Mouse (Mus musculus) heart, adult 2 months (tissue): Measurements from ENCODE around the gene Aqp9. TPM values are rescaled to one million over a fixed set of nuclear protein-coding genes. Genes with fewer than 3 reads are reported as not detected.
A peak's percentile ranks its signal among the peaks of the same experiment; 100 is the strongest.

Source experiments
- DNase-seq, 2 experiments: peaks; one replicate each; pipeline ENCODE4 v3.0.0; 2021
- H3K27ac ChIP-seq: fragments of 200-600 bp; 2 replicates; pipeline ENCODE4 v1.8.1; 2022
- H3K27me3 ChIP-seq: fragments of 200-500 bp; 2 replicates; pipeline ENCODE4 v1.6.1; 2012; ENCODE audit warnings: mild to moderate bottlenecking, low read length, inconsistent platforms, mixed read lengths; ENCODE audit not compliant: control insufficient read depth, insufficient read depth
- H3K36me3 ChIP-seq: fragments of 200-500 bp; 2 replicates; pipeline ENCODE4 v1.6.1; 2012; ENCODE audit warnings: low read length, inconsistent platforms; ENCODE audit not compliant: control insufficient read depth, insufficient read depth
- H3K4me1 ChIP-seq: fragments of 200-500 bp; 2 replicates; pipeline ENCODE4 v1.6.1; 2011; ENCODE audit warnings: low read length; ENCODE audit not compliant: control insufficient read depth, insufficient read depth
- H3K4me3 ChIP-seq: fragments of 200-600 bp; 2 replicates; pipeline ENCODE4 v1.8.1; 2022
- H3K79me2 ChIP-seq: fragments of 200-500 bp; replicated peaks from 2 replicates; pipeline ENCODE4 v1.6.1; 2012; ENCODE audit warnings: mild to moderate bottlenecking, inconsistent platforms, low read length, moderate library complexity, mixed read lengths; ENCODE audit not compliant: control insufficient read depth, insufficient read depth
- H3K9ac ChIP-seq: fragments of 200-500 bp; 2 replicates; pipeline ENCODE4 v1.6.1; 2012; ENCODE audit warnings: low read depth, mild to moderate bottlenecking, control low read depth, inconsistent platforms, low read length, mixed read lengths
- CTCF ChIP-seq: fragments of 200-600 bp; IDR thresholded peaks from 2 replicates; pipeline ENCODE4 v1.8.1; 2022; ENCODE audit warnings: antibody characterized with exemption, mild to moderate bottlenecking, moderate library complexity
- EP300 ChIP-seq: fragments of 200-500 bp; IDR thresholded peaks from 2 replicates; pipeline ENCODE4 v1.6.1; 2011; ENCODE audit warnings: low read depth, low read length, control low read depth; ENCODE audit not compliant: insufficient read depth
- POLR2A ChIP-seq: fragments of 200-500 bp; IDR thresholded peaks from 2 replicates; pipeline ENCODE4 v1.6.1; 2011; ENCODE audit warnings: mild to moderate bottlenecking, low read depth, low read length, control low read depth; ENCODE audit not compliant: insufficient read depth
- WGBS: fragments of 180-500 bp; shearing (Covaris S2); methylation state at CpG from one replicate; pipeline ENCODE4 v1.1.7; 2018; 5-methylcytosine and 5-hydroxymethylcytosine counted together
- intact Hi-C: fragments of 180-260 bp; cut with DNase I; formaldehyde crosslinking; loops from one replicate; pipeline ENCODE4 v1.15.1; 2025
- polyA plus RNA-seq: library from polyadenylated mRNA; depleted of rRNA; stranded (reverse); fragments of >200 nt; gene quantifications from 2 replicates; pipeline ENCODE4 v1.2.3, GENCODE M21; 2012
- total RNA-seq, 2 experiments: library from RNA; stranded (reverse); gene quantifications; 2 replicates each; pipeline ENCODE4 v1.2.3; 2021

Gene Aqp9
- total and polyA plus RNA-seq, 3 experiments = 0.45 to 0.66 (median 0.57) TPM

- Histone ChIP-seq H3K27ac (no peak overlapping the region), H3K4me3 (no peak overlapping the region), H3K79me2 (no peaks in the 10 kb centered on the region), H3K4me1 (no peaks in the 10 kb centered on the region), H3K36me3 (no peaks in the 10 kb centered on the region), H3K27me3 (no peaks in the 10 kb centered on the region), H3K9ac (no peak overlapping the region)
- WGBS = 76% methylated on average over 5 of the region's 5 CpGs
- TF ChIP-seq EP300 (no peak), POLR2A (no peak), CTCF (no peak)
- intact Hi-C loops = no loop called here
- no peak for DNase-seq
These were observed 6.0 kb upstream of the Aqp9 start for GRCm38 (mm10) chr9:71174316-71174975.

GRCm38 (mm10) chr9:71173533-71173932, 5.1 kb upstream of the Aqp9 start:
- DNase-seq = no peak
- H3K4me1 ChIP-seq = no peaks in the 10 kb centered on the region
- H3K27ac ChIP-seq = no peak overlapping the region
- no peaks in the 10 kb centered on the region for H3K27me3 ChIP-seq
- 70% methylated on average over 9 of the region's 9 CpGs for WGBS
- no peaks in the 10 kb centered on the region for H3K36me3 ChIP-seq
- TF ChIP-seq EP300 (no peak), CTCF (no peak), POLR2A (no peak)
- no peak overlapping the region for H3K4me3 ChIP-seq
- H3K79me2 ChIP-seq = no peaks in the 10 kb centered on the region
- no peak overlapping the region for H3K9ac ChIP-seq
- intact Hi-C loops = no loop called here

GRCm38 (mm10) chr9:71167473-71168215, 838 bp downstream of the Aqp9 start:
- no peak for TF ChIP-seq EP300
- TF ChIP-seq CTCF = no peak
- TF ChIP-seq POLR2A = no peak
- WGBS = 47% methylated on average over 2 of the region's 2 CpGs
- no peak overlapping the region for H3K9ac ChIP-seq
- peaks cover 1% of the 10 kb centered on the region for H3K4me1 ChIP-seq
- H3K27ac ChIP-seq = no peak overlapping the region
- no peaks in the 10 kb centered on the region for H3K27me3 ChIP-seq
- intact Hi-C loops = no loop called here
- no peak for DNase-seq
- no peaks in the 10 kb centered on the region for H3K79me2 ChIP-seq
- no peaks in the 10 kb centered on the region for H3K36me3 ChIP-seq
- H3K4me3 ChIP-seq = no peak overlapping the region

- peak in 1 of 2 experiments; percentile 49 for DNase-seq
These were observed 1.5 kb downstream of the Aqp9 start for GRCm38 (mm10) chr9:71166871-71167465.

GRCm38 (mm10) chr9:71166019-71166705, 2.3 kb downstream of the Aqp9 start:
- Histone ChIP-seq H3K4me3 (no peak overlapping the region), H3K4me1 (peaks cover 1% of the 10 kb centered on the region), H3K27ac (no peak overlapping the region), H3K27me3 (no peaks in the 10 kb centered on the region), H3K36me3 (no peaks in the 10 kb centered on the region), H3K9ac (no peak overlapping the region), H3K79me2 (no peaks in the 10 kb centered on the region)
- TF ChIP-seq CTCF (no peak), EP300 (no peak), POLR2A (no peak)
- intact Hi-C loops = no loop called here
- 84% methylated on average over 5 of the region's 5 CpGs for WGBS
- no peak for DNase-seq

More at GRCm38 (mm10) chr9:71166871-71167465, 1.5 kb downstream of the Aqp9 start:
- Histone ChIP-seq H3K27me3 (no peaks in the 10 kb centered on the region), H3K27ac (no peak overlapping the region), H3K36me3 (no peaks in the 10 kb centered on the region), H3K79me2 (no peaks in the 10 kb centered on the region), H3K4me1 (peaks cover 1% of the 10 kb centered on the region), H3K9ac (no peak overlapping the region), H3K4me3 (no peak overlapping the region)
- intact Hi-C loops = no loop called here
- whole genome bisulfite sequencing = 46% methylated on average over 5 of the region's 5 CpGs
- no peak for TF ChIP-seq EP300
- no peak for TF ChIP-seq CTCF
- no peak for TF ChIP-seq POLR2A
